Mouse (Mus musculus) olfactory bulb, adult 2 months (tissue): Measurements from ENCODE around the gene Igdcc3. TPM values are rescaled to one million over a fixed set of nuclear protein-coding genes. Genes with fewer than 3 reads are reported as not detected.

Experiments
- H3K27ac ChIP-seq: fragments of 200-500 bp; 2 replicates; pipeline ENCODE4 v1.5.1; 2012; ENCODE audit warnings: low read depth, low read length; ENCODE audit not compliant: insufficient read depth
- H3K4me1 ChIP-seq: fragments of 200-500 bp; 2 replicates; pipeline ENCODE4 v1.6.1; 2012; ENCODE audit warnings: low read length; ENCODE audit not compliant: control insufficient read depth, insufficient read depth
- H3K4me3 ChIP-seq: fragments of 200-500 bp; 2 replicates; pipeline ENCODE4 v1.5.1; 2012; ENCODE audit warnings: mild to moderate bottlenecking, low read depth, low read length, moderate library complexity; ENCODE audit not compliant: insufficient read depth
- CTCF ChIP-seq: fragments of 200-500 bp; IDR thresholded peaks from 2 replicates; pipeline ENCODE4 v1.5.1; 2012; ENCODE audit warnings: low read depth, mild to moderate bottlenecking, low read length, moderate library complexity; ENCODE audit not compliant: insufficient read depth
- POLR2A ChIP-seq: fragments of 200-500 bp; IDR thresholded peaks from 2 replicates; pipeline ENCODE4 v1.6.1; 2012; ENCODE audit warnings: mild to moderate bottlenecking, low read depth, low read length, moderate library complexity; ENCODE audit not compliant: insufficient read depth
- WGBS: fragments of 180-500 bp; shearing (Covaris S2); methylation state at CpG from one replicate; pipeline ENCODE4 v1.1.7; 2018; 5-methylcytosine and 5-hydroxymethylcytosine counted together
- polyA plus RNA-seq: library from polyadenylated mRNA; stranded (reverse); fragments of >200 nt; gene quantifications from 2 replicates; pipeline ENCODE4 v1.2.4, GENCODE M21; 2012; ENCODE audit warnings: low replicate concordance; ENCODE audit not compliant: missing spikeins, insufficient read depth, insufficient read length

The Igdcc3 gene
- polyA plus RNA-seq, 1 experiment: not detected

GRCm38 (mm10) chr9:65164870-65165269, 23.9 kb downstream of the Igdcc3 start:
- Histone ChIP-seq H3K4me1 (peaks cover 9% of the 10 kb centered on the region), H3K4me3 (no peak overlapping the region), H3K27ac (no peak overlapping the region)
- WGBS: 49% methylated on average over 1 of the region's 1 CpGs
- no peak for TF ChIP-seq CTCF

- TF ChIP-seq CTCF (no peak), POLR2A (no peak)
- Histone ChIP-seq H3K27ac (no peak overlapping the region), H3K4me1 (peaks cover 9% of the 10 kb centered on the region), H3K4me3 (no peak overlapping the region)
- 93% methylated on average over 9 of the region's 9 CpGs for WGBS
Measured at GRCm38 (mm10) chr9:65166386-65166785, 25.4 kb downstream of the Igdcc3 start.

GRCm38 (mm10) chr9:65168534-65168933, 27.5 kb downstream of the Igdcc3 start:
- Histone ChIP-seq H3K27ac (no peak overlapping the region), H3K4me3 (no peak overlapping the region), H3K4me1 (no peaks in the 10 kb centered on the region)
- 65% methylated on average over 6 of the region's 6 CpGs for WGBS
- TF ChIP-seq CTCF (no peak), POLR2A (no peak)

GRCm38 (mm10) chr9:65168952-65169351, 28.0 kb downstream of the Igdcc3 start:
- H3K27ac ChIP-seq: no peak overlapping the region
- TF ChIP-seq CTCF (no peak), POLR2A (no peak)
- WGBS: 68% methylated on average over 4 of the region's 4 CpGs
- H3K4me1 ChIP-seq: no peaks in the 10 kb centered on the region
- no peak overlapping the region for H3K4me3 ChIP-seq

GRCm38 (mm10) chr9:65172654-65173053, 31.7 kb downstream of the Igdcc3 start:
- WGBS: 90% methylated on average over 9 of the region's 9 CpGs
- no peak for TF ChIP-seq CTCF
- no peak for TF ChIP-seq POLR2A
- Histone ChIP-seq H3K27ac (no peak overlapping the region), H3K4me3 (no peak overlapping the region), H3K4me1 (peaks cover 8% of the 10 kb centered on the region)

GRCm38 (mm10) chr9:65175234-65175938, 34.4 kb downstream of the Igdcc3 start:
- no peak for TF ChIP-seq CTCF
- TF ChIP-seq POLR2A: no peak
- Histone ChIP-seq H3K4me3 (no peak overlapping the region), H3K27ac (no peak overlapping the region), H3K4me1 (peaks cover 31% of the 10 kb centered on the region)
- 63% methylated on average over 5 of the region's 5 CpGs for WGBS

GRCm38 (mm10) chr9:65175939-65176871, 35.2 kb downstream of the Igdcc3 start:
- Histone ChIP-seq H3K27ac (no peak overlapping the region), H3K4me1 (peaks cover 32% of the 10 kb centered on the region), H3K4me3 (no peak overlapping the region)
- TF ChIP-seq POLR2A (no peak), CTCF (no peak)
- WGBS: 47% methylated on average over 9 of the region's 9 CpGs

- Histone ChIP-seq H3K4me1 (peaks cover 32% of the 10 kb centered on the region), H3K4me3 (no peak overlapping the region), H3K27ac (no peak overlapping the region)
- 71% methylated on average over 3 of the region's 3 CpGs for WGBS
- TF ChIP-seq CTCF (no peak), POLR2A (no peak)
Measured at GRCm38 (mm10) chr9:65177497-65177896, 36.5 kb downstream of the Igdcc3 start.

- no peak for TF ChIP-seq CTCF
- no peak for TF ChIP-seq POLR2A
- Histone ChIP-seq H3K27ac (no peak overlapping the region), H3K4me1 (peaks cover 32% of the 10 kb centered on the region), H3K4me3 (no peak overlapping the region)
- 77% methylated on average over 10 of the region's 10 CpGs for WGBS
Measured at GRCm38 (mm10) chr9:65177912-65178311, 36.9 kb downstream of the Igdcc3 start.
